Mouse (Mus musculus): ENCODE measurements at regions not wholly inside any gene's neighbourhood (a gene's known extent, or its start where the extent isn't known, plus 50 kb on each side); places are given as distances from the start of the nearest gene placed in this dataset.

DNA sequence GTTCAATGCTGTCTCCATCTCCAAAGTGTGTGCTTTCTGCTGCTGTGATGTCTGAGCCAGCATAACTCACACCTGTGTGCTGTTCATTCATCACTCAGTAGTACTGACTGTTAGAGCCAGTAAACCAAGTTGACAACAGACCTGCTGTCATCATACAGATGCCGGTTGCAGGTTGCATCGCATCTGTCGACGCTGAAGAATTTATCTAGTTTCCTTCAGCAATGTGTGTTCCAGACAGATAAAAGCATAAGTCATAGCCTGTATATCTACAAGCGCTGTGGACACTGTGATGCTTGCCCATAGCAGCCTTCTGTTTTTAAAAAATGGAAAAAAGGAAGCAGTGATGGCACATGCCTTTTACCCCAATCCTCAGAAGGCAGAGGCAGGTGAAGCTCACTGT, 524.6 kb upstream of the Adamts9 start:
- TF ChIP-seq CTCF (conservative IDR thresholded peaks at IDR 0.05 in 1 of 2, IDR thresholded peaks at IDR 0.05 in 1 of 2; ENCODE audit: low read depth in 2 of 2, low read length in 2 of 2) (no peak), USF1 (IDR thresholded peaks at IDR 0.05; ENCODE audit: low read depth, low read length) (no peak)
